Mouse (Mus musculus) bone marrow, adult 2 months (tissue): Measurements from ENCODE around the gene Gm21958. TPM values are rescaled to one million over a fixed set of nuclear protein-coding genes. Genes with fewer than 3 reads are reported as not detected.
"Not testable (repeated sequence)": the region's sequence is repeated elsewhere in the genome, so short reads cannot be mapped to it uniquely, and the experiment has no call there.

ENCODE experiments used
- H3K27ac ChIP-seq: fragments of 200-500 bp; 2 replicates; pipeline ENCODE4 v1.5.1; 2012; ENCODE audit warnings: low read depth, mild to moderate bottlenecking, control low read depth, inconsistent platforms, low read length; ENCODE audit not compliant: control insufficient read depth, poor library complexity, insufficient read depth
- H3K4me1 ChIP-seq: fragments of 200-500 bp; 2 replicates; pipeline ENCODE4 v1.6.1; 2011; ENCODE audit warnings: low read length; ENCODE audit not compliant: control insufficient read depth, insufficient read depth
- H3K4me3 ChIP-seq: fragments of 200-500 bp; replicated peaks from 2 replicates; pipeline ENCODE3; 2011; ENCODE audit warnings: mild to moderate bottlenecking, low read depth, low read length, control low read depth; ENCODE audit not compliant: control insufficient read depth
- CTCF ChIP-seq: fragments of 200-500 bp; IDR thresholded peaks from 2 replicates; pipeline ENCODE4 v1.5.1; 2011; ENCODE audit warnings: low read length, control low read depth; ENCODE audit not compliant: control insufficient read depth, insufficient read depth
- POLR2A ChIP-seq: fragments of 200-500 bp; IDR thresholded peaks from 2 replicates; pipeline ENCODE4 v1.6.1; 2011; ENCODE audit warnings: low read depth, mild to moderate bottlenecking, control low read depth, low read length, borderline replicate concordance; ENCODE audit not compliant: control insufficient read depth
- WGBS: fragments of 180-500 bp; shearing (Covaris S2); methylation state at CpG from one replicate; pipeline ENCODE4 v1.1.7; 2018; 5-methylcytosine and 5-hydroxymethylcytosine counted together
- polyA plus RNA-seq: library from polyadenylated mRNA; stranded (reverse); fragments of >200 nt; gene quantifications from 2 replicates; pipeline ENCODE4 v1.2.4, GENCODE M21; 2011; ENCODE audit warnings: low replicate concordance; ENCODE audit not compliant: missing spikeins, insufficient read depth, insufficient read length

Gene Gm21958
- polyA plus RNA-seq, 1 experiment = not detected

DNA sequence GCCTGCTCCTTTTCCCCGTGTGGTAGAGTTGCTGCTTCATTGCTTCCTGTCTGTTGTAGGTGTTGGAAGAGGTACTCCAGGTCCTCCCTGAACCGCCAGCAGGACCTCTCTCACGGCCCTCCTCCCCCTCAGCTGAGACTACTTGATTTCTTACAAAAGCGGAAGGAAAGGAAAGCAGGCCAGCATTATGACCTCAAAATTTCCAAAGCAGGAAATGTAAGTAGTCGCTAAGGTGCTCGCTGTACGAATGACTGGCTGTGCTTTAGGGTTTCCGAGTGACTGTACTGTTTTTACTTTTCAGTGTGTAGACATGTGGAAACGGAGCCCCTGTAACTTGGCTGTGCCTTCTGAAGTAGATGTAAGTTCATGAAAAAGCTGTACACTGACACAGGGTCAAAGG, 5.2 kb downstream of the Gm21958 start:
- TF ChIP-seq POLR2A (no peak), CTCF (no peak)
- 16% methylated on average over 9 of the region's 9 CpGs for WGBS

DNA sequence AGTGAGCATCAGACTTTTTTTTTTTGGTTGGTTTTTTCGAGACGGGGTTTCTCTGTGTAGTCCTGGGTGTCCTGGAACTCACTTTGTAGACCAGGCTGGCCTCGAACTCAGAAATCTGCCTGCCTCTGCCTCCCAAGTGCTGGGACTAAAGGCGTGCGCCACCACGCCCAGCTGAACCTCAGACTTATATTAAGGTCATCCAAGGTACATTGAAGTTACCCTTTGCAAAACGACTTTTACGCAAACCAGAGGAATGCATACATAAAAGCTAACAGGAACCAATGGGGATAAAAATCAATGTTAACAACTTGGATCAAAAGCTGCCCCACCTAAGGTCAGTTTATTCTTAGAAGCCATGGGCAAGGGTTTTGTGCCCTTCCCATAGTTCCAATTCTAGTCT, 10.0 kb downstream of the Gm21958 start:
- not testable (repeated sequence) for H3K4me1 ChIP-seq, H3K27ac ChIP-seq, H3K4me3 ChIP-seq
- WGBS = 89% methylated on average over 8 of the region's 8 CpGs

More for the DNA sequence above, 5.2 kb downstream of the Gm21958 start:
- Histone ChIP-seq H3K4me1 (peaks cover 1% of the 10 kb centered on the region), H3K4me3 (no peak overlapping the region), H3K27ac (peak overlapping the region; percentile 80; the same call in 1 of the 2 replicates)

DNA sequence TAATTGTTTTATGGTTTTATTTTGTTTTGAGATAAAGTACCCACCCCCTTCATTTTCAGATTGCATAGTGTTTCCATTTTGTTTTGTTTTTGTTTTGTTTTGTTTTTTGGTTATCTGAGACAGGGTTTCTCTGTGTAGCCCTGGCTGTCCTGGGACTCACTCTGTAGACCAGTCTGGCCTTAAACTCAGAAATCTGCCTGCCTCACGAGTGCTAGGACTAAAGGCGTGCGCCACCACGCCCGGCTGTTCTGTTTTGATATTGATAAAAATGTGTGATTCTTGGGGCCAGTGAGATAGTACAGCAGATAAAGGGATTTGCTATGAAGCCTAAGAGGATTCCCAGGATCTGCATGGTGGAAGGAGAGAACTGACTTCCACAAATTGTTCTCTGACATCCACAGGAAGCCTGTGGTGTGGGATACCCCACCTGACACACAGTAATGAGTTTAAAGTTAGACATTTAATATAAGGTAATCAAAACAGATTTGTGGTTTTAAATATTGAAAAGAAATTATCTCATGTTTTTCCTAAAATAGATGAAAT, 14.3 kb downstream of the Gm21958 start:
- TF ChIP-seq CTCF = no peak
- no peak for TF ChIP-seq POLR2A
- Histone ChIP-seq H3K4me1 (no peaks in the 10 kb centered on the region), H3K27ac (no peak overlapping the region), H3K4me3 (no peak overlapping the region)
- whole genome bisulfite sequencing = 71% methylated on average over 5 of the region's 5 CpGs

DNA sequence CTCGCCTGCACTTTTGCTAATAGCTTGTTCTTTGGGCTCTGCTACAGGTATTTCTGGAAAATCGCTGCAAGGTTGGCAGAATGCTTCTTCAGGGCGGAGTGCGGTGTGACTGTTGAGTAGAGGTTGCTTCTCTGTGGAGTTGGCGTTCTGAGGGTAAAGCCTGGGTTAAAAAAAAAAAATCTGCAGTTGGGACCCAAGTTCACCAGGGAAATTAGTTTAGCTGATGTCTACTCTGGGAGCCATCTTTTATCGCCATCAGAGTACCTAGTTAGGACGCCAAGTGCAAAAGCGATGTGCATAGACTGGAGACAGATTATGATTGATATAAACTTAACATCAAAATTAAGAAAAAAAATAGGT, 21.1 kb downstream of the Gm21958 start:
- Histone ChIP-seq H3K27ac (peak overlapping the region; percentile 84), H3K4me3 (peak overlapping the region; percentile 98), H3K4me1 (no peaks in the 10 kb centered on the region)
- WGBS = under 1% methylated on average over 8 of the region's 8 CpGs
- no peak for TF ChIP-seq CTCF
- TF ChIP-seq POLR2A = no peak

DNA sequence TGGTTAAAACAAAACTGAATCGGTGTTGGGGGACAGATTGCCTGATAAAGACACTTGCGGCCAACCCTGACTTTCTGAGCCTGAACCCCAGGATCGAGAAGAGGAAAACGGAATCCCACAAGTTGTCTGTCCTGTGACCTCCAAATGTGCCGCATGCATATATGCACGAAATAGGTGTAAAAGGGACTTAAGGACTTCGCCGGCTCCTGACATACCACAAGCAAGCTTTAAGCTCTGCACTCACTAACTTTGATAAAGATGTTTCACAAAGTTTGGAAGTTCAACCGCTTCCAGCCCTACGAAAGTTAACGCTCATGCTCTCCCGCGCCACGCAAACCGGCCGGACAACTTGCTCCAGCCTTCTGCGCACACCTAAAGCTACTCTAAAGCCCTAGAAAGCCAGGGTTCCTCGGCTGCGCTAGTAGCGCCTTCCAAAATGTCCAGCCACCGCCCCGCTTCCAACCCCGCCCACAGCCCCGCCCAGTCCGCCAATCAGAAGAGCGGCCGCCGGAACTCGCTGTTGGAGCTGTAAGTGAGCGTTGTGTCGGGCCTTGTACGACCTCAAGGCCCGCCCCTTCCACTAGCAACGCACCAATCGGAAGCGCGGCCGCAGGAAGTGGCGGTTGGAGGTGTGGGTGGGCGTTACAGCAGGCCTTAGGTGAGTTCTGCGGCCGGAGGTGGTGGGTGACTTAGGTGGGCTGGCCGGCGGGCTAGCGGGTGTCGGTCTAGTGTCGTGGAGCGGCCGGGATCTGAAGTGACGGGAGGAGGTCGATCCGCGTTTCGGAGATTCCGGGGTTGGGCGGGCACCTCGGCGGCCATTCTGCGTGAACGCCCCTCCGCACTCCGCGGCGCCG, 21.7 kb downstream of the Gm21958 start, which contains the start of gene Supt20:
Gene Supt20, plus strand, starts transcription at position 606 of the 854 bp plus-strand sequence.
- Histone ChIP-seq H3K4me3 (peak within 1 kb of the TSS; percentile 98), H3K27ac (peak within 1 kb of the TSS; percentile 84), H3K4me1 (no peaks in the 10 kb centered on the region)
- TF ChIP-seq POLR2A (peak; percentile 27; the same call in 1 of the 2 replicates), CTCF (no peak)
- under 1% methylated on average over 65 of the region's 65 CpGs for WGBS

DNA sequence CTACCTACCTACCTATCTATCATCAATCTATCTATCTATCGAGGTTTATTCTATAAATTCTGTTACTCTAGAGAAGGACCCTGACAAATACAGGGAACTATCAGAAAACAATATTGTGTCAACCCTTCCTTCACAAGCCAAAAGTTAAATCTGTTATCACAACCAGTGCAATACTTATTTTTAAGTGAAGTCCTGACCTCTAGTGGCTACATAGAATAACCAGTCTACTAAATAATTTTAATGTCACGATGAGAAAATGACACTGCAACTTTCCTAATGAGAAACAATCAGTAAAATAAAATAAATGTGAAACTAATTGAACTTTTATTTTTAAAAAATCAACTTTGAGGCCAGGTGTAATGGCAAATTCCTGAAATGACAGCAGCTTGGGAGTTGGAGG, 25.1 kb downstream of the Gm21958 start:
- TF ChIP-seq POLR2A = no peak
- no peak for TF ChIP-seq CTCF
- Histone ChIP-seq H3K4me1 (no peaks in the 10 kb centered on the region), H3K27ac (no peak overlapping the region), H3K4me3 (no peak overlapping the region)
- 20% methylated on average over 2 of the region's 2 CpGs for WGBS

DNA sequence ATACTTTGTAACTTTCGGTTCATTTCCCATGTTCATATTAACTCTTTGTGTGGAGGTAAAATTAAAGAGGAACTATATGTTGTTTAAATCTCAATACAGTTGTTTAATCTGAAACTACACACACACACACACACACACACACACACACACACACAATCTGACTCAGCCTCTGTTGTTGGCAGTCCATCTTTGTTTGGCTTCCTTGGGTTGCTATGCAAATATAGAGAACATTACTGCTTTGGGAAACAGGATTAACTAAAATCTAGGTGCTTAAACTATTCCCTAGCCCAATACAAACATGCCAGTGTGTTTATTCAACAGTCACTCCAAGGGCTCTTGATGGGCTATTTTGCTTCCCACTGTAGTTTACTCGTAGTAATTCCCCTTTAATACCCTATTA, 26.9 kb downstream of the Gm21958 start:
- WGBS = 66% methylated on average over 2 of the region's 2 CpGs
- H3K4me3 ChIP-seq = no peak overlapping the region

DNA sequence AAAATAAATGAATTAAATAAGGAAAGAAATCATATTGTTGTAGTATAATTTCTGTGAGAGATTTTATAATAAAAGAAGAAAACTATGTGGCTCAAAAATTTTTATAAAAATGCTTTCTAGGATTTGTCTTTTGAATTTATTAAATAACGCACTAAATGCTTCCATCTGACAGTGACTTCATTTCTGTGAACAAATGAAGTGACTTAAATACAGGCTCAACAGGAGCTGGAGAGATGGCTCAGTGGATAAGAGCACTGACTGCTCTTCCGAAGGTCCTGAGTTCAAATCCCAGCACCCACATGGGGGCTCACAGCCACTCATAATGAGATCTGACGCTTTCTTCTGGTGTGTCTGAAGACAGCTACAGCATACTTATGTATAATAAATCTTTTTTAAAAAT, 29.0 kb downstream of the Gm21958 start:
- H3K4me3 ChIP-seq = no peak overlapping the region
- no peaks in the 10 kb centered on the region; the same call in 1 of the 2 replicates for H3K4me1 ChIP-seq
- H3K27ac ChIP-seq = no peak overlapping the region
- 90% methylated on average over 3 of the region's 3 CpGs for WGBS
- TF ChIP-seq CTCF (no peak), POLR2A (no peak)

More for the DNA sequence above, 26.9 kb downstream of the Gm21958 start:
- TF ChIP-seq POLR2A (no peak), CTCF (no peak)
- Histone ChIP-seq H3K27ac (no peak overlapping the region), H3K4me1 (no peaks in the 10 kb centered on the region; the same call in 1 of the 2 replicates)
